Mouse (Mus musculus) induced T-regulatory cell, adult 2 months (primary cell): ENCODE data around the gene Lmx1b.

Experiments
- DNase-seq: peaks from one replicate; pipeline ENCODE4 v3.0.0-alpha.2; 2012; ENCODE audit warnings: low read depth

The Lmx1b gene

GRCm38 (mm10) chr2:33643721-33644713 is 3.7 kb upstream of the Lmx1b start:
- DNase-seq: no peak

- peak; percentile 75 for DNase-seq
These were observed 2.5 kb upstream of the Lmx1b start for GRCm38 (mm10) chr2:33642650-33643458.

- no peak for DNase-seq
These were observed 1.7 kb upstream of the Lmx1b start for GRCm38 (mm10) chr2:33641859-33642571.

GRCm38 (mm10) chr2:33640978-33641858 is 907 bp upstream of the Lmx1b start:
- DNase-seq: no peak

GRCm38 (mm10) chr2:33639301-33640170 is 775 bp downstream of the Lmx1b start:
- DNase-seq: peak; percentile 36

- no peak for DNase-seq
These were observed 2.1 kb downstream of the Lmx1b start for GRCm38 (mm10) chr2:33638141-33638733.

GRCm38 (mm10) chr2:33637288-33637687 is 3.0 kb downstream of the Lmx1b start:
- no peak for DNase-seq

- no peak for DNase-seq
These were observed 3.6 kb downstream of the Lmx1b start for GRCm38 (mm10) chr2:33636628-33637188.

- DNase-seq: no peak
These were observed 4.2 kb downstream of the Lmx1b start for GRCm38 (mm10) chr2:33636117-33636521.

- no peak for DNase-seq
These were observed 4.8 kb downstream of the Lmx1b start for GRCm38 (mm10) chr2:33635323-33636116.

- no peak for DNase-seq
These were observed 5.7 kb downstream of the Lmx1b start for GRCm38 (mm10) chr2:33634481-33635090.

GRCm38 (mm10) chr2:33633955-33634354 is 6.4 kb downstream of the Lmx1b start:
- DNase-seq: no peak

- DNase-seq: no peak
These were observed 7.1 kb downstream of the Lmx1b start for GRCm38 (mm10) chr2:33633237-33633636.

- no peak for DNase-seq
These were observed 7.7 kb downstream of the Lmx1b start for GRCm38 (mm10) chr2:33632551-33633059.

GRCm38 (mm10) chr2:33631708-33632343 is 8.5 kb downstream of the Lmx1b start:
- no peak for DNase-seq

GRCm38 (mm10) chr2:33631022-33631707 is 9.1 kb downstream of the Lmx1b start:
- no peak for DNase-seq
